Mouse (Mus musculus) embryo, embryonic 10 days (tissue): ENCODE data around the gene Xrcc3.

Experiments used
- DNase-seq: peaks from one replicate; pipeline ENCODE4 v3.0.0-alpha.2; 2015; ENCODE audit warnings: low spot score

The Xrcc3 gene

DNA sequence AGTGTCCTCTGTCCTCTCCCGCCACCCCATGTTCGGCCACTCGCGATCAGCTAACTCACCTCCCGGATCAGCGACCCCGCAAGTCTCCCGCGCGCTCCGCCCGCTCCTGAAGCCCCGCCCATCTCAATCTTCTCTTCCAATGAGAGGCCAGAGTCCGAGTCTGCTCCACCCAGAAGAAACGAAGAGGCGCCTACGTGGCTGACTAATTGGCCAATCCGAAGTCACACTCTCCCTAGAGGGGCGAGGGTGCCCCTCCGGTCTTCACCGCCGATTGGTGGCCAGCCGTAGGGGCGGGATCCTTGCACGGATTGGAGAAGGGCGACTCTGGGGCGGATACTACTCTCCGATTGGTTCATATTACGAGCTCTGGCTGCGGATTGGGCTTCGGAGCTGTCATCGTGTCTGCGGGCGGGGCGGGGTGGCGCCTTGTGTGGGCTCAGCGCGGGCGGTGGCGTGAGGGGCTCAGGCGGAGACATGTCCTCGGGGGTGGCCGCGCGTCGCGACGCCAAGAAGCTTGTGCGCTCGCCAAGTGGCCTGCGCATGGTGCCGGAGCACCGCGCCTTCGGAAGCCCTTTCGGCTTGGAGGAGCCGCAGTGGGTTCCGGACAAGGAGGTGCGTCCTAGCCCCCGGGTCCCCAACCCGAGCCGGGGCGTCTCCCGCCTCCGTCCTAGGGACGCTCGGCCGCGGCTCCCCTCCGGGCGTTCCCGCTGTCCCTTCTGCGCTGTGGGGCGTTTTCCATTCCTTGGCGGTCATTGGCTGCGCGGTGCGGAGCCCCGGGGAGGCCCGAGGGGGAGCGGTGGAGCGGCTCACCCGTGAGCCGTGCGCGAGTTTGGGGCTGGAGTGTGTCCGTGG, at the start of gene Xrcc3, which contains the start of gene Zfyve21:
Xrcc3 (minus strand) TSS at position 108 of the 852 bp plus-strand sequence.
Zfyve21 (plus strand) TSS at position 405 of the 852 bp plus-strand sequence.
- DNase-seq, result peak; percentile 99

DNA sequence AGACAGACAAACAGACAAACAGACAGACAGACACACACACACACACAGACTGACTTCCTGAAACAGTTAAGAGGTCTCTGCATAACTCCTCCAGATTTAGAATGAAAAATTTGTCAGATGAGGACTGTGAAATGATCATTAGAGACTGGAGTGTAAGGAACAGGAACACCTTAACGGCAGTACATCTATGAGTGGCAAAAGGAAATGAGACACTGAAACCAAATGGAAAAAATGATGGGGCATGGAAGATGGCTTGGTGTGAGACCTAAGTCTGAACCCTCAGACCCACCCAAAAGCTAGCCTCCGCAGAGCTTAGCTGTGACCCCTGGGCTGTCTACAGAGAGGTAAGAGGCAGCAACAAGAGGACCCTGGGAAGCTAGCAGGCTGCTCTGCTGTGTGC, 41.8 kb upstream of the Xrcc3 start:
- no peak for DNase-seq

DNA sequence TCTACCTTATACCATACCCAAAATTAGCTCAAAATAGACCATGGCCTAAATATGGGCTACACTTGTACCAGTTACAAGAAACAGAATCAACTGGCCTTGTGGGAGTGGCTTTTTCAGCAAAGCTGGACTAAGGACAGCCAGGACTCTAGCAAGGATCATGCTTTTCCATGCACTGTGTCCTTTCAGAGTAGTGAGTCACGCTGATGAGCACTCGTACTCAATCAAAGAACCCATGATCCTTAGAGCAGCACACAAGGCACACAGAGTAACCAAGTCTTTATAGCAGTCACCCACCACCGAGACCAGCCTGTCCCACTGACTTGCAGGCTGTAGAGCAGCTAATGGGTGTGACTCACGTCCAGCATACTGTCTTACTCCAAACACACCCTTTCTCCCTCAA, 39.9 kb upstream of the Xrcc3 start:
- DNase-seq, result no peak

DNA sequence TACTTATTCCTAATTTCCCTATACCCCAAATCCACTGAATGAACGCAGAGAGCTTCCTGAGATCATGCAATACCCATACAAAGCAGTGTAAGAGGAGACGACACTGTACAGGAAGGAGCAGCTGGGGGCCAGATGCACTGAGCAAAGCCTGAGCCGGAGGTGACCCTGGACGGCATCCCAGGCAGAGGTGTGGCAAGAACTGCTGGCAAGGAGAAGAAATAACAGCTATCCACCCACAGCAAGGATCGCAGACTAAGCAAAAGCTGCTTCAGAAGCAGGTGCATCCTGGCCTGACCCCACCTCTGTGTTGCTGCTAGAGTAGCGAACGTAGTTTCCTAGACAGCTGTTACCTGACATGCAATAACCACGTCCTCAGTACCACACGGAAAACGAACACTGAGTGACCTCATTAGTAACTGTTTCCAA, 39.4 kb upstream of the Xrcc3 start:
- no peak for DNase-seq

DNA sequence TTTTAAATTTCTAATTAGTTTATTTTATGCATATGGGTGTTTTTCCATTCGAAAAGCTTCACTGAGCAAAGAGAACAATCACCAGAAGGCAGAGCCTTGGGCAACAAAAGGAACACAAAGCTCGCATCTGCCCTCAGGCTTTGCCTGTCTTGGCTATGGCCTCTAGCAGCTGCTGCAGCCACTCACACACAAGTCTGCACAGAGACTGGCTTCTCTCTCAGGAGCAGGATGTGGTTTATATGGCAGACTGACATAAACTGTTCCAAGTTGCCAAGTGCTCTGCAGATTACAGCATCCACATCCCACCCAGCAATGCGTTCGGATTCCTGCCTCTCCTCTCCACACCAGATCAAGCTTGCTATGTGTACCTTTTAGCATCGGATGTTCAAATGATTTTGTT, 38.1 kb upstream of the Xrcc3 start:
- DNase-seq, result no peak

DNA sequence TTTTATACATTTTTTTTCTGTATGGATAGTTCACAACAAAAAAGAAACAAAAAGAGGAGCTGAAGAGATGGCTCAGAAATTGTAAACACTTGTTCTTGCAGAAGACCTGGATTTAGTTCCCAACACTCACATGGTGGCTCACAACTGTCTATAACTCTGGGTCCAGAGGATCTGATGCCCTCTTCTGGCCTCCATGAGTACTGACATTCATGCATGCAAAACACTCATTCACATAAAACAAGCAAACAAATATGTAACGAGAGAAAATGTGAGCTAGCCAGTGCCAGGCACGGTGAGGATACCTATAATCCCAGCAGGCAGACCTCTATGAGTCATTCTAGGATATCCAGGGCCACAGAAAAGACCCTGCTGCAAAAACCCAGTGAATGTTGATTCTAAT, 37.6 kb upstream of the Xrcc3 start:
- DNase-seq, result no peak

DNA sequence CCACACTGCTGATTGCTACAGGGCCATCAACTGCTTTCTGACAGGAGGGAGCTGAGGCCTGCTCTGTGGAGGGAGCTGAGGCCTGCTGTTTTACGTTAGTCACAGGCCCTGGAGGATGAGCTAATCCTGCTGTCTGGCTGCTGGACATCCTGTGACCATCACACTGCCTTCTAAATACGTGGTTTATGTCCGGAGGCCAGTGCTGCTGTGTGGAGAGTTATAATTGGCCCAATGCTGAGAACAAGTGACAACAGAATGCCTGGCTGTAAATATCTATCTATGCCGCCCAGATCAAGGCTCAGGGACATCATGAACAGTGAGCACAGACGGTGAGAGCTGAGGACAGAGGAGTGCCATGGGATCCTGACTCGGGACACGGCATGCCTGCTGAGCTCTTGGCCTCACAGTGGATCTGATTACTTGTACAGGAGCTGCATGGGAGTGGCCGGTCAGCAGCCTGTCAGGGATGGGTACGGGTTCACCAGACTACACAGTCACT, 34.7 kb upstream of the Xrcc3 start:
- DNase-seq, result no peak

DNA sequence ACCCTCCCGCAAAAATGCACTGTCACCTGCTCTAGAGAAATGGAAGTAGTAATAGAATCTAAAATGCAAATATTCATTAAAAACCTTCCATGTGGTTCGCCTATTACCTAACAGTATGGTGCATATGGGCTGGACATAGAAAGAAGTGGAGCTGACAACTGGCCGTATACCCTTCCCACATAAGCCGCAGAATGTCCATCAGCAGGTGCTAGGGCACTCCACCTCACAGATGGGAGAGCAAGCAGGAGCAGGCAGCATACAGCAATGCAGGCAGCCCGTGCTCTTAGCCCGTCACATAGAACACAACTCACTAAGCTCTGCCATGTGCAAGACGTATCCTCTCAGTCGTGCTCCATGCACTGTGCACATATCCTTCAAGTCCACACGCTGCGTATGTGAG, 33.1 kb upstream of the Xrcc3 start:
- DNase-seq, result no peak

DNA sequence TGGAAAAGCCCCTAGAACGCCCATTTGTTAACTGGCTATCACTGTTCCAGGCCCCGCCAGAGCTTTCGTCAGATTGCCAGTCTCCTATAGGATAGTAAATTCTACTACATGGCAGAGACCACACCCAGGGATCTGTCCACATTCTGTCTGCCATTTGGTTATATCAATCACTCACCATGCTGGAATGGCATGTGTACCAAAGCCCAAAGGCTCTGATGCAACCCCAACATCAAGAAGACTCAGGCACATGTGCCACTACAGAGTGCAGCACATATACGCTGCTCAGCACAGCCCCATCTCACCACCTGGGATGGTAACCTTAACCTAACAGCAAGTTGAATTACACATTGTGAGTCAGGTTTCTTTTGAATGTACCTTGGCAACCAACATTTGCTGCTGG, 32.3 kb upstream of the Xrcc3 start:
- no peak for DNase-seq

DNA sequence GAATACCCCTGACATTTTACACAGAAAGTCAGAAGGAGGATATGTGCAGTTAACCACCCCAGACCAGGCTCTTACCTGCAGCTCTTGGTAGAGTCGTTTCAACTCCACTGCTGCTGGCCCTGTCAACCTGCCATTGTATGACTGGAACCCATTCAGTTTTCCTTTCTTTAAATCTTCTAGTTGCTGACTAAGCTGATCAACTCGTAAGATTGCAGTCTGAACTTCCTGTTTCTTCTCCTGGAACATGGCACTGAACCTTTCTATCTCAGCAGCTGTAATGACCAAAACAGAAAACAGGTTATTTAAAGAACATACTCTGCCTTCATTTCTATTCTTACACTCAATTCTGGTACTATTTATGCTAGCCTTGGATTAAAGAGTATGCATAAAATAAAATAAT, 29.8 kb upstream of the Xrcc3 start:
- DNase-seq, result no peak

DNA sequence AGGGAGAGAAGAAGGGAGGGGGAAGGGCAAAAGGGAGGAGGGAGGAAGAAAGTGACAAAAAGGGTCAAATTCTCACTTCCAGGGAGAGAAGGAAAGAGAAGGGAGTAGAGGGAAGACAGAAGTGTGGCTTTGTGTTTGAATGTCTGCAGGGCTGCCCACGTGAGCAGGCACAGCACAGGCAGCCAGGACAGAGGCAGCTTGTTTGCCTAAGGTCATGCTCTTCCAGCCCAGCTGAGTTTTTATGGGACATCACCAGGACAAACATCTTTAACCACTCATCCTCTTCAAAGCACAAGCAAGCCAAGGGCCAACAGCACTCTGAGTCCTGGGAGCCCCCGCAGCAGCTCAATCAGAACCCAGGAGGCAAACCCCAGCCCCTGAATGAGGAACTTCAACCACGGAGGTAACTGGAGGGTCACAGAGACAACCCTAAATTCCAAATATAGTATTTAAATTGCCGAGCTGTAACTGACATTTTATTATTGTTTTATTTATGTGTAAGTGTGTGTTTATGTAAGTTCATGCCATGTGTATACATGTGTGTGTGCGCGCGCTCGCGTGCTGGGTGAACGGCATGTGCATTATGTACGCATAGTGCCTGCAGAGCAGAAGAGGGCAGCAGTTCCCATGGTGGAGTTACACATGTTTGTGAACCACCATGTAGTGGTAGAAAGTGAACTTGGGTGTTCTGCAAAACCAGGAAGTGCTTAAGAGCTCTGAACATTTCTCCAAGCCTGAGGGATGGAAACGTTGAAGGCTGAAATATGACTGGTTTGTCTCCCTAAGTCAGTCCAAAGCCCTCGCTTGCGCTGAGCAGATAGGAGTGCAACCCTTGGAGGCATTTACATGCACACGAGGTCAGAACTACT, 29.1 kb upstream of the Xrcc3 start:
- peak; percentile 32 for DNase-seq

DNA sequence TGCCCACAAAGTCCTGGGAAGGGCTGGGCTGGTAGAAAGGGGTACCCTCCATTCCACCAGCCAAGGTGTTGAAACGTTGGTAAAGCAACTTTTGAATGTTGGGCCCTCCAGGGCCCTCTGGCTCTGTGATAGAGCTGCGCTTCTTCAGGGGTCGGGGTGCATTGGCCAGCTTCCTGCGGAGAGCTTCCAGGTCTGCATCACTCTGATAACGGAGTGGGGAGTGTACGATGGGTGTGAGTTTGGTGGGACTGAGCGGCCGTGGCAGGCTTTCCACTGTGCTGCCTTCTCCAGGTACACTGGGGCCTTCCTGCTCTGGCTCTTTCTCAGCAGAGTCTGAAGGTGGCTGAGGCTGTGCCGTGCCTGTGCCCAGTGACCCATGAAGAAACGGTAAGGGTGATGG, 19.8 kb upstream of the Xrcc3 start:
- DNase-seq, result no peak

DNA sequence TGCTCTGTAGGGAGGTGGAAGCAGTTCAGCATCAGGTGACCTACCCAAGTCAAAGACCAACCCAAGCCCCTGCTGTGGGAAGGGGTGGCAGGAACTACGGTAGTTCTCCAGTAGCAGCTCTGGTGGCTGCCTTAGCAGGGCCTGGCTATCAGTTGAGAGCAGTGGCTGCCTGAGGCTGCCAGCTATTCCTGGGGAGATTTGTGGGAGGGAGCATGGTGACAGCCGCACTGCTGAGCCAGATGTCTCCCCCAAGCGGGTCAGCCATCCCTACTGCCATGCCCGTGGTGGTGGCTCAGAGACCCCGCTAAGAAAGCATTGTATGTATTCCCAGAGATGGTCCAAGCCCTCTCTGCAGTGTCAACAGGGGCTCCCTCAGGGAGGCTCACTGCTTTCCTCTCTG, 19.0 kb upstream of the Xrcc3 start:
- no peak for DNase-seq

DNA sequence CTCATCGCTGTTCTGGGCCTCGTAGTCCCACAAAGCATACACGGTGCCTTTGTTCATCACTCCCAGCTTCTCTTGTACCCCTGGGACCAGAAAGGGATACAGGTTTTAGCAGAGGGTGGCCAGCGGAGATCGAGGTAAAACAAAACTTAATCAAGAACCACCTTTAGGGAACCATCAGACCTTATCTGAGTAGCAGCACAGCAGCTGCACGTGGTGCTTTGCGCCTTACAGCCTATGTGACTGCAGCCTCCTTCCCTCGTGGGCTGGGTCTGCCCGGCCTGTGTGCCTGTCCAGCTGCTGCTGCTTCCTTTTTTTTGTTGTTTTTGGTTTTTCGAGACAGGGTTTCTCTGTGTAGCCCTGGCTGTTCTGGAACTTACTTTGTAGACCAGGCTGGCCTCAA, 16.7 kb upstream of the Xrcc3 start:
- no peak for DNase-seq

DNA sequence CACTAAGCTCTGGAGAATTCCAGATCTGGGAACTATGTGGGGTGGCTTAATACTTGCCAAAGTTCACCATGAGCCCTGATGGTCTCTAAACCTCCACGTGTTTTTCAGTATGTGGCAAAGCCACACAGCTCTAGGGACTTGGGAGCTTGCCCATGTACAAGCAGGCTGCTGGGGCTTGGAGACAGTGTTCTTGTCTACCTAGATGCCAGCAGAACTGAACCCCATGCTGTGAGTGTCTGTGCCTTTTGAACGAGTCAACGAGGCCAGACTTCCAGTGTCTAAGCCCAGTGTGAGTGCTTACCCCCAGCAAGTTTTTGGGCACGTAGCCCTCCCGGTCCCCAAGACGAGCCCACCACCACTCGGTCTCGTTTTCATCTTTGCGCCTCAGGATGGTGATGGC, 16.3 kb upstream of the Xrcc3 start:
- DNase-seq, result no peak

DNA sequence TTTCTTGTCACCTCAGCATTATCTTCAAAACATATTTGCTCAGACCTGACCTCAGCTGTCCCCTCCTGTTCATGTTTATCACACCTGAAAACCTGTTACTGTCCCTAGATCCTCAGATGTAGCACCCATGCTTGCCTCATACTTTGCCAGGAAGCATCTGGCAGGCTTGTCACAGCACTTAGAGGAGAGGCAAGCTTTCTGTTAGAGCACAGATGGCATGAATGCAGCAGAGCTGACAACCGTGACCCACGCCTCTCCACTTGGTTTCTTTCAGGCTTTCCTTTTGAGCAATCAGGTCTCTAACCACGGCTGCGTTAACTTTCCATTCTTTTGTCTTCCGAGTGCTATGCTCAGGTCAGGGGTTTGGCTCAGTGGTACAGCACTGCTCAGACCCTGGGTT, 15.8 kb upstream of the Xrcc3 start:
- DNase-seq, result no peak

DNA sequence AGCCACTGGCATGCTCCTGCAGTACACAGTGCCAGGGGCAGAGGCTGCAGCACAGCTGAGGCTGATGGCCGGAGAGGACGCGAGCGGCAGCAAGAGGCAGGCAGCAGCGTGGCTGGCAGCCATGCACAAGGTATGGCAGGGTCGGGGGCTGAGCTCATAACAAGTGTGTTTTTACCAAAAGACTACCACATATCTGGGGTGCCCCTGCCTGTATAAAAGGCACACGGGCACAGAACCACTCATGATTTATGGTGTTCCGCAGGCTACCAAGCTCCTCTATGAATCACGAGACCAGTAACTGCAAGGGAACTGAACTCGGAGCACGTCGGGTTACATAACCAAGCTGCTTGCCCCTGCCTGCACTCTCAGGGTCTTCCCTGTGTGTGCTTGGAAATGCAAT, 13.9 kb upstream of the Xrcc3 start:
- no peak for DNase-seq

DNA sequence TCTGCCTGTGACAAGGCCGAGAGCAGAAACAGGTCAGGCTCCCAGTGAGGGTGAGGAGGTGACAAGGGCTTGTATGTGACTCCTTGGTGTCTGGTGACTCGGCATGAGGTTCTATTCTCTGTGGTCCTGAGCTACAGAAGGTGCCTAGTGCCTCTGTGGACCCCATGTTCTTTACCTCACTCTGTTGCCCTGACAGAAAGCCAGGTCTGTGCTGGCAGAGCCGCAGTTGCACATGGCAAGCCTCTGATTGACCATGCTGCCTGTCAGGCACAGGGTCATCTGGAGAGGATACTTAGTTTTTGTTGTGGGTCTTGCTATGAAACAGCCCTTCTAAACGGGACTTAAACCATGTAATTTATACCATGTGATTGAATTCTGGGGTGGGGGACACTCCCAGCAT, 8.3 kb upstream of the Xrcc3 start:
- DNase-seq, result no peak

DNA sequence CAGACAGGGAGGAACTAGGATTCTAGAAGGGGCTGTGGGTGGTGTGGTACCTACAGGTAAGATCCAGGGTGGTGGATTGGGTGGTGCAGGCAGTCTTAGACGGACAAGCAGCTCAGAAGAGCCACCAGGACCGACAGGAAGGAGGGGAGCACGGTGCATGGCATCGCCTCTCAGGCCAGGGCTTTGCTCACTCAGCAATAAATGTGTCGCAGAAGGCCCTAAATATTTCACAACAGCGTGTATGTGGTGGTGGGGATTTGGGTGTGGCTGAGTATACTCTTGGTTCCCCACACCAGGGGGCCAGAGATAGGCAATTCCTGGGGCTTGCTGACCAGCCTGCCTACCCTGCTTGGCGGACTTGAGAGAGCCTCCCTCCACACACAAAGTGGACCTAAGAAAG, 7.0 kb upstream of the Xrcc3 start:
- DNase-seq, result no peak

DNA sequence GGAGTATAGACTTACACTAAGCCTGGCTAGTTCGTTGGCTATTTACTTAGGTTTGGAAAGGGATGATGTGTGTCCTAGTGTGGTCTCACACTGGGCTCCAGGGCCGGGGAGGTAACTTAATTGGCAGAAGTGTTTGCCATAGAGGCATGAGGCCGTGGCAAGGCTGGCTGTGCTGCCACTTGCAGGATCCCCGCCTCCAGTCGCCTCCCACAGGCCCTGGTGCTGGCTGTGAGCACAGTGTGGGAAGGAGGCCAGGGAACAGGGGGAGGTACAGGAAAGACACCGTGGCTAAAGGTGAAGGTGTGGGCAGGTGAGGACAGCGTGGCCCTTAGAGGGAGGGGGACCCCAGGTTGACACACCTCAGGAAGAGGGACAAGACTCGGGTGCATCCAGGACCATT, 6.3 kb upstream of the Xrcc3 start:
- no peak for DNase-seq

DNA sequence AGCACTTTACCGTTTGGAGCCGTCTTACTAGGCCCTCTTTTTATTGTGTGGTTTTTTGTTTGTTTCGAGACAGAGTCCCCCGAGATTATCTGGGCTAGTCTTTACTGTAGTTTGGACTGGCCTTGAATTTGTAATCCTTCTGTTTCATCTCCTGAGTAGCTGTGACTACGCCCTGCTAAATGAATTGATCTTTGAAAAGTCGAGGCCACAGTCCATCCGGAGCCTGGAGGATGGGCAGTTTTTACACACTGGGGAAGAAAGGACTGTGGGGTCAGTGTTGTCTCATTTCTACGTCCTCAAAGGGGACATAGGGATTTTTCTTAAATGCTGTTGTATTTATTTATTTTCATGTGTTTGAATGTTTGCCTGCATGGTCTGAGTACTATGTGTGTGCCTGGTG, 4.3 kb upstream of the Xrcc3 start:
- DNase-seq, result no peak

DNA sequence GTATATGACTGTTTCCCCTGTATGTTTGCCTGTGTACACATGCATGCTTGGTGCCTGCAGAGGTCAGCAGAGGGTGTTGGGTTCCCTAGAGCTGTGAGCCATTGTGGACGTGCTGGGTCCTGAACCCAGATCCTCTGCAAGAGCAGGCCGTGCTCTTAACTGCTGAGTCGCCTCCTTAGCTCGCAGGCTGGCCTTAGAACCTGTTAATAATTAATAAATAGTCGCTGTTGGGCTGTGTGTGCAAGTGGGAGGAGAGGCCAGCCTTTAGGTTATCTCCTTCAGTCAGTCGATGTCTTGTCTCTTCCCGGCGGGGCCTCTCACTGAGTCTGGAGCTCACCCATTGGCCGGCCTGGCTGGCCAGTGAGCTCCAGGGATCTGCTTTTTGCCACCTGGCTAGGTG, 3.3 kb upstream of the Xrcc3 start:
- DNase-seq, result no peak

DNA sequence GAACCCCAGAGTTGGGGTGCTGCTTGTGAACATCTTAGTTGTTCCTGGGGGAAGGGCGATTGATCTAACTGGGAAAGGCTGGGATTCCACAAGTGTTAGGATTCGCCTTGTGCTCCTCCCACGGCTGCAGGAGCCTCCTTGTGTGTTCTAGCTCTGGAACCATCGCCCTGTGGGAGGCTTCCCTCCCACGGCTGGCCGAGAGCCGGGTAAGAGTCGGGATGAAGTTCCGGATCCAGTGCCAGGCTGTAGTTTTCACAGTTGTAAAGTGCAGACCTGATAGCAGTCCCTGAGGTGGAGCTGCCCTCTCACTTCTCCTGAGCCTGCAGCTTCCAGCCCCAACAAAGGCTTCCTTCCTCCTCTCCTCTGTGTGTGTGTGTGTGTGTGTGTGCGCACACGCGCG, 2.9 kb upstream of the Xrcc3 start:
- no peak for DNase-seq
